ENCODE assay signal across 31 mouse cellular contexts in genomic region chr16:23196791-23197190, GRCm38 (mm10). TPM values are rescaled to one million over a fixed set of nuclear protein-coding genes. Genes with fewer than 3 reads are reported as not detected.
"Had no signal": no experiment of that assay in that cellular context is flagged by ENCODE, and none has a peak within 500 bp of the region (broad histone marks: within the 10 kb centered on the region; RNA-seq: fewer than 3 reads in every experiment).

No protein-coding gene starts in this region.

- H3K27me3 ChIP-seq: kidney, embryonic 15.5 days; limb, embryonic 12.5 days; limb, embryonic 15.5 days; liver, embryonic 13.5 days; midbrain, embryonic 13.5 days had no signal

- H3K9ac ChIP-seq: kidney, embryonic 15.5 days; limb, embryonic 12.5 days; limb, embryonic 15.5 days; liver, embryonic 13.5 days; midbrain, embryonic 13.5 days had no signal

- DNase-seq: kidney, adult 18-20 months; kidney, postnatal 10 days; layer of hippocampus, postnatal 36 days; left cerebral cortex, postnatal 4 days; liver, embryonic 13.5 days; lung, adult 2 months; right cerebral cortex, adult 18-20 months; right cerebral cortex, postnatal 14 days; right cerebral cortex, postnatal 4 days; thymus, adult 2 months; thymus, postnatal 14 days had no signal

- H3K9me3 ChIP-seq: kidney, embryonic 15.5 days; limb, embryonic 12.5 days; limb, embryonic 15.5 days; liver, embryonic 13.5 days; megakaryocyte, embryonic 14.5 days; midbrain, embryonic 10.5 days; midbrain, embryonic 13.5 days had no signal

- H3K4me3 ChIP-seq: kidney, embryonic 15.5 days; left cerebral cortex, adult 2 months; limb, embryonic 12.5 days; limb, embryonic 15.5 days; liver, embryonic 13.5 days; midbrain, embryonic 10.5 days; midbrain, embryonic 13.5 days; myocyte had no signal

- ATAC-seq: intestine, embryonic 16.5 days; midbrain, embryonic 13.5 days; midbrain, embryonic 16.5 days had no signal

- H3K27ac ChIP-seq: kidney, embryonic 15.5 days; left cerebral cortex, adult 2 months; limb, embryonic 12.5 days; limb, embryonic 15.5 days; liver, embryonic 13.5 days; macrophage; midbrain, embryonic 10.5 days; midbrain, embryonic 13.5 days; stomach, postnatal 0 days had no signal

- H3K4me1 ChIP-seq: kidney, embryonic 15.5 days; limb, embryonic 12.5 days; limb, embryonic 15.5 days; liver, embryonic 13.5 days; megakaryocyte, embryonic 14.5 days; midbrain, embryonic 10.5 days; midbrain, embryonic 13.5 days had no signal

- H3K36me3 ChIP-seq: kidney, embryonic 15.5 days; limb, embryonic 12.5 days; limb, embryonic 15.5 days; liver, embryonic 13.5 days; midbrain, embryonic 10.5 days; midbrain, embryonic 13.5 days had no signal

RNA-seq across cellular contexts. Expression of gene Adipoq, which starts 50.5 kb away (rescaled TPM):
- total RNA-seq: layer of hippocampus, adult 8-10 months; layer of hippocampus, postnatal 10 days; layer of hippocampus, postnatal 36 days; left cerebral cortex, adult 2 months; left cerebral cortex, postnatal 10 days; left cerebral cortex, postnatal 4 days; monocyte, adult 5-6 weeks had no signal
- polyA plus RNA-seq: intestine, embryonic 16.5 days; kidney, embryonic 15.5 days; limb, embryonic 12.5 days; limb, embryonic 15.5 days; liver, embryonic 13.5 days; liver, embryonic 16.5 days; macrophage; midbrain, embryonic 10.5 days; midbrain, embryonic 16.5 days; myocyte; neural tube, embryonic 11.5 days; neural tube, embryonic 14.5 days; stomach, embryonic 14.5 days; stomach, postnatal 0 days had no signal
